Mouse (Mus musculus) urinary bladder, postnatal 14 days (tissue): ENCODE data around the gene Prkar1a.

Experiments used
- DNase-seq: peaks from one replicate; pipeline ENCODE4 v3.0.0; 2021; ENCODE audit warnings: low spot score

Prkar1a gene

DNA sequence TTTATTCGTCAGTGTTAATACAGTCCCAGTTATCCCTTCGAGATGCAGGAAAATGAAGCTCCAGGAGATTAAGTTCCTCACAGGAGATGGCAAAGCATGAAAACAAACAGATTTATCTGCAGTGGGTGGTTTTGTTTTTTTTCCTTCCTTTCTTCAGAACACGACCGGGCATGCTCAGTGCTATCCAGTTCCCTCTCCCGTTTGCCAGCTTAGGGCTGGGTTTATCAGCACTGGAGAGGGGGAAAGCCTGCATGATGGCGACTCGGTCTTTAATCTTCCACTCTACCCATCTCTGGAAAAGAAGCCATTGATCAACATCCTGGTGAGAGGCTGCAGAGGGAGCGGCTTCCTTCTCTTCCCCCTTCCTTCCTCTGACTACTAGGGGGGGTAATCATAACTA, at the start of gene Prkar1a:
Gene Prkar1a (plus strand): TSS at position 200 of the 400 bp plus-strand sequence.
- no peak for DNase-seq

DNA sequence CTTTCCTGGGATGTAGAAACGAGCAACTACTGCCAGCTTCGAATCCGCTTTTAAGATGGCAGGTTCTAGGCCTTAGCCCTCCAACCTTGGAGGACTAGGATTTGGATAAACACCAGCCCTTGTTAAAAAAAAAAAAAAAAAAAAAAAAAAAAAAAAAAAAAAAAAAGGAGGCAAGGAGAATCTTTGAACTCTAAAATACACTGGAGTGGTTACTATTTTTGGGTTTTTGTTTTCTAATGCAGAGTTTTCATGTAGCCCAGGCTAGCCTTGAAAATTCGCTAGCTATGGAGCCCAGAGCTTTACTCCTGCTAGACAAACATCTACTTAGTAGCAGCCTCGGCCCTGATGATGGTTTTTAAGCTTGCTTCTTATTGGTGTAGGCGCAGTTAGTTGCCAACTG, 41.6 kb upstream of the Prkar1a start:
- DNase-seq = no peak

DNA sequence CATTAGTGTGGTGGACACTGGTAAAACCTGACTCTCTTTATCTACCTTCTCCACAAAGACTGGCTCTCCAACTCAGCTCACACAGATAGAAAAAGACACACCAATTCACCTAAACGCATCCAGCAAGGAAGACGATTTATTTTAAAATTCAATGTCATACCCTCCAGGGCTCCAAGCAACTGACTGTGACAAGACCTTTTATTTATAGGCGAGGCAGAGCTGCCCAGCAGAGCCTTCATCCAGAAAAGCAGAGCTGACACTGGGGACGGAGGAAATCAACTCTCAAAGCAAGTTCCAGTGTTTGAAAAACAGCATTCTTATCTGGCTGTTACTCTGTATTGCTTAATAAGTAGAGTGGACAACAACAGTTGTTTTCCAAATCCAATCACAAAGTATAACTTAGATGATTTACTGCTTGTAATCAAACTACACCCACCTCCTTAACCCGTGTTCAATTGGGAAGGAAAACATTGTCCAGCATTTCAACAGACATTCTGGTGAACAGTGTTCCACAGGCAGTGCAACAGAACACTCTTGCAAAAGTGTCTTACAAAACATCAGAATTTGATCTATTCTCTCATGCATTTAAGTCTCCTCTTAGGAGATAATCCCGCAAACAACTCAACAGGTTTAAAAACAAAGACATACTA, 40.1 kb upstream of the Prkar1a start:
- no peak for DNase-seq

DNA sequence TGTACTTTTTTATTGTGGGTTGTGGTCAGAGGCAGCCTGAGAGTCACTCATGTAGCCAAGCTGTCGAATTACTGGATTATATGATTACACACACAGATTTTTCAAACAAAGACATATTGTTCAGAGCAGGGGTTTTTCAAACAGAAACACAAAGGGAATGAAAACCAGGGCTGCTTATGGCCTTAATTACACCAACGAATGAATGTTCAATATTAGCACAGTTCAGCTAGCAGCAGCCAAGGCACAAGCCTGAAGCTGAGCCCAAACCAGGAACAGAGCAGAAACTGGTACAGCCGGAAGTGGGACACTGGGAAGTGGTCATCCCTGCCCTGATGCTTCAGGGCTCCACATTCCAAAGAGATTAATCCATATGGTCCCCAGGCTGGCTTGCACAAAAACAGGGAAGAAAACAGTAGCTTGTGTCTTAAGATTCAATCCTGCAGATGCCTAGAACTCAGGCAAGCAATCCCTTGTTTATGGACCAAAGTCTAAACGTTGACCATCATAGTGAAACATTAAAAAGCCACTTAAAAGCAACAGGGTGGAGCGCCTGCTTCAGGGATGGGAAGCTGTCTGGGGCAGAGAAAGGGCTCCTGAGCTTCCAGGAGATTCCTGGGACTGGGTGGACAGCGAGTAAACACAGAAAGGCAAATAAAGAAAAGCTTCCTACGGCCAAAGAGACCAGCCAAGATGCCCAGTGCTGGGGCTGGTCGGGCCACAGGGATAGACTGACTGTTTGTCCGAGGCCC, 39.0 kb upstream of the Prkar1a start:
- DNase-seq = peak; percentile 43

DNA sequence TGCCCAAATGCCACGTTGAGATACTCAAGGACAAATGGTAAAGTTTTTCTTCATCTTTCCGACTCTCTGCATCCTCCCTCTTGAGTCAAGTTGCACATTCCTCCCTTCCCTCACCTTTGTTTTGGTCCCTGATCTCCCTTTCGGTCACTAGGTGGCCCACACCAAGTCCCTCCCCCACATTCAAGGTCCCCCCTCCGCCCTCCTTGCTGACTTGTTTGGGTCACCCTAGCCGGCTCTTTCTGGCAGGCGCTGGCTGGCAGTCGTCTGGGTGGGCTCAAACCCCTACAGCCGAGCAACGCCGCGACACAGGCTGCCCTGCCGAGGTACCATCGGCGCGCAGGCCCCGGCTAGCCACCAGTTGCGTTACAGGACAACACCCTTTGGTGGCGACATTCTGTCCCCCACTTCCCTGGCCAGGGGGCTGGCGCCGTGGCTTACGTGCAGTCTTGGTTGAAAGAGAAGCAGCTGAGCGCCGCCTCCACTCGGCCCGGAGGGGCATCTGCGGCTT, 38.4 kb upstream of the Prkar1a start:
- DNase-seq = no peak

DNA sequence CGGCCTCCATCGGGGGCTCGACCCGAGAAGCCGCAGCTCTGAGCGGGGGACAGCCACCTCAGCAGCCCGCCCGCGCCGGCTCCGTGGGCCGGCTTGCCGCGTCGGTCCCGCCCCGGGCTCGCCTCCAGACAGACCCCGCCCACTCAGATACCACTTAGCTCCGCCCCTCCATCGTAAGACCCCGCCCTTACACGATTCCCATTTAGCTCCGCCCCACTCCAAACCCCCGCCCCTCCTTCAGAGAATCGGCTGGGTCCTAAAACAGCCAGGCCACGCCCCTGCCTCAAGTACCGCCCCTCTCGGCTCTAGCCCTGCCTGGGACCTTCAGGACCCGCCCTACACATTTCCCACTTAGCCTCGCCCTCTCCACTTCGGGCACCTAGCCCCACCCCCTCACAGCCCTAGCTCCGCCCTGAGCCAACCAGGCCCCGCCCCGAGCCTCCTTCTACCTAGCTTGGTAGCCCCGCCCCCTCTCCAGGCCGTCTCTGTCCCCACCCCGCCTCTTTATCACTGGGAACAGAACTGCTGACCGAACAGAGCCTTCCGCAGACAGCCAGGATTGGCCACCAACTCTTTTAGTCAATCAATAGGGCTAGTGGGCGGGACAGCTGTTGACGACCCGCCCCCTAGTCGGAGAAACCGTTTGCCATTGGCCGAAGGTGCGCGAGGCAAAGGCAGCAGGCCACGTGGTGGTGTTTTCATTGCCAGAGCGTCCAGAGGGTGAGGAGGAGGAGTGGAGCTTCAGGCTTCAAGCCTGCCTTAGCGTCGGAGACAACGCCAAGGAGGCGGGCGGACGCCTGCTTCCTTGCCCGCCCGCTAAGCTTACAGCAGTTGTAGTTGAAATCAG, 37.7 kb upstream of the Prkar1a start, which contains the start of gene Wipi1:
Gene Wipi1 (minus strand): TSS at position 665 of the 847 bp plus-strand sequence.
- peak; percentile 100 for DNase-seq

DNA sequence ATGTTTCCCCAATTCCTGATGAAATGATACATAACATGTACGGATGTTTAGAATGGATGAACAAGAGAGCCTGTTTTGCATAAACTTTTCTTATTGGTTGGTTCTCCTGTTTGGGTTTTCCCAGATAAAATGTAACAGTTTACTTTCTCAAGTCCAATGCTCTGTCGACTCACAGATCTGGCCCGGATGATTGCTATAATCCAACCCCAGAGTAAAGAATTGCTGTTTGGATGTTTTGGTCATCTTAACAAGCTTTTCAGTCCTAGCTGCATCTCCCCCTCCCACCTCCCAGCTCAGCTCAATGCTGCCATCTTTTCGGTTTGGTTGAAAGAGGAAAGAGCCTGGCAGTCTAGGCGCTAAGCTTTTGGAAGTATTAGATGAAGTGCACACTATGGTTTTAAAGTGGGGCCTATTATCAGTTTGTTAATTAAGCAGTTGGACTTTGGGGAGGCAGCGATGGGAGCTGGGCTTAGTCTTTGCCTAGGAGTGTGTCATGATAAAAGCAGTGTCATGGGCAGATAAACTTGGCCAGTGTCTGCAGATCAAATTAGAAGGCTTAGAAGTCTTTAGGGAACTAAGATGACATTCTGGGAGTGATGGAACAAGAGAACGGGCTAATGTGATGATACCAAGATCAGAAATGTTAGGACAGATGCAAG, 36.2 kb upstream of the Prkar1a start:
- DNase-seq = no peak

DNA sequence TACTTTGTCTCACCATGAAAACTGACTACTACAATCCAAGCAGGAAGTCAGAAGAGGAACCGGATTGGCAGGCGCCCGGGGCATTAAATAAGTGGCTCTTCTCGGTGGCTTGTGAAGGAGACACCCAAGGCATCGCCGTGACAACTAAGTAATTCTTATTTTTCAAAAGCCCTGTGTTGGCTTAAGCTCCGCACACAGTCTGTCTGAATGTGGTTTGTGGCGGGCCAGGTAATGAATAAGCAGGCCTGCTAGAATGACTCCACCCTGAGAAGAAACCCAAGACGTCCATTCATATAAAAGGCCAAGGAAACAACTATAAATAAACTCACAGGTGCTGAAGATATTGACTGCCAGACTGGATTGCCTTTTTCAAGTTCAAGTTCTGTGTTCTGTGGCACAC, 33.9 kb upstream of the Prkar1a start:
- DNase-seq = no peak

DNA sequence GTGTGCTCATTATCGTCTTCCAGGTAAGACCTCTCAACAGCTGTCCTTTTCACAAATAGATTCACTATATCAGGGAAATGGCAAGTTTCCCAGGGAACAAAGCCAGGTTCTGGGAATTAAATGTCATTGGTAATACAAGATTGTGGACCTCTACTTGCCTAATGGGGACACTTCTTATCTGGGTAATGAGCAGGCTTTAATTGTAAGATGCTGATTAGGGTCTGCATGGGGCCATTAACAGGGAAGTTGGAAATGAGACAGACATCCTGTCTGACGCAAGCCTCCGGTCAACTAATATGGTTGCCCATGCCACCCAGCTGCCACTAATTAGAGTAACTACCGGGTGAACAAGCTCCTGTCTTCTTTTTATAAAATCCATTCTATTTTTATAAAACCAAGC, 32.9 kb upstream of the Prkar1a start:
- no peak for DNase-seq

DNA sequence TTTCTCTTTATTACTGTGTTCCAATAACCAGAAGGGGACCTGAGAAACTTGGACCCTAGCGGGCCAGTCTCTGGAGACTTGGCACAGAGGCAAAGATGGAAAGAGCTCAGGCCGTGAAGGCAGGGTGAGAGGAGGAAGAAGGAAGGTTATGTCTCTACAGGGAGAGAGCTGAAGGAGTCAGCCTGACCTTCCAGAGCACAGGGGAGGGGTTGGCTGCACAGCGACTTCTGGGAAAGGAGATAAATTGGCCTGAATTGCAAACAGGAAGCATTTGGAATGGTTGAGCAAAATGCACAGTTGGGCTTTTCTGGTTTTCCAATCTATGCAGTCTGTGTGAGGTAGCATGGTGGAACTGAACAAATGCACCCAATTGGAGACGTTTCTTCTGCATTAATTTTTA, 32.4 kb upstream of the Prkar1a start:
- DNase-seq = no peak

DNA sequence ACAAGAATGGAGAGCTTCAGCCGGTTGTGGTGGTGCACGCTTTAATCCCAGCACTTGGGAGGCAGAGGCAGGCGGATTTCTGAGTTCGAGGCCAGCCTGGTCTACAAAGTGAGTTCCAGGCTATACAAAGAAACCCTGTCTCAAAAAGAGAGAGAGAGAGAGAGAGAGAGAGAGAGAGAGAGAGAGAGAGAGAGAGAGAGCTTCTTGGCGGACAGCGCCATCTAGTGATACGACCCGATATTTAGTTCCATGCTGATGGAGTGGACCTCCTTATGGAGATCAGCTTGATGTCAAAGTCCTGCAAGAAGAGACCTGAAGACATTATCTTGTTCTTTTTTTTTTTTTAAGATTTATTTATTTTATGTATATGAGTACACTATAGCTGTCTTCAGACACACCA, 30.1 kb upstream of the Prkar1a start:
- DNase-seq = peak; percentile 74

DNA sequence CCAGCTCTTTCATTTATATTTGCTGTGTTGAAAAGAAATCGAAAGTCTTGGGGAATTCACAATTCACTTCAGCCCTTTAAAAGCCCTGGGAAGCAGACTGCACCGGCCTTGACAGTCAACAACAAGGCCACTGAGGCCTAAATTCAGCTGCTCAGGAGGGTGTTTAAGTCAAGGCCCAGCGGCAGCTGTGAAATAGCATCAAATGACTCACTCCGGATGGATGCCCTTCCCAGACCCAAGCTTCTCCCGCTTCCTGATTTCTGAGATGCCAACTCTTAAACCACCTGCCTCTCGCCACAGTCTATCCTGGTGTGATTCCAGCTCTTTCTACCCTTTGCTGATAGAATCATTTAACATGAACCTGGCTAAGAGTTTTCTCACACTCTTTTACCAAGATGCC, 28.8 kb upstream of the Prkar1a start:
- no peak for DNase-seq

DNA sequence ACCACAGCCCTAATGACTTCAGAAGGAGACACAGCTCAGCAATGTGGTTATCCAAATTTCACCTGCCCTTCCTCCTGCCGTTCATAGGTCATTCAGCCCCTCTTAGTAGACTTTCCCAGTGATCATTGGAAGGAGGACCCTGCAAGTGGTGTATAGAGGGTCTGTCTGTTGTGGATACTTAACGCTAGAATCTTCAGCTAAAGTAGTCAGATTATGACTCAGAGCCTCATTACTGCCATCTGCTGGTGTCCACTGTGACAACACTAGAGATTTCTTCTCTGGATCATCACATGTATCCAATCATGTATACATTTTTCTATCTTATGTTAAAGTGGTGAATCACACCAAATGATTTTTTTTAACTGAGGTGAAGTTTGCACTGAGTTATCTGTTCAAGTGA, 28.0 kb upstream of the Prkar1a start:
- peak; percentile 62 for DNase-seq

DNA sequence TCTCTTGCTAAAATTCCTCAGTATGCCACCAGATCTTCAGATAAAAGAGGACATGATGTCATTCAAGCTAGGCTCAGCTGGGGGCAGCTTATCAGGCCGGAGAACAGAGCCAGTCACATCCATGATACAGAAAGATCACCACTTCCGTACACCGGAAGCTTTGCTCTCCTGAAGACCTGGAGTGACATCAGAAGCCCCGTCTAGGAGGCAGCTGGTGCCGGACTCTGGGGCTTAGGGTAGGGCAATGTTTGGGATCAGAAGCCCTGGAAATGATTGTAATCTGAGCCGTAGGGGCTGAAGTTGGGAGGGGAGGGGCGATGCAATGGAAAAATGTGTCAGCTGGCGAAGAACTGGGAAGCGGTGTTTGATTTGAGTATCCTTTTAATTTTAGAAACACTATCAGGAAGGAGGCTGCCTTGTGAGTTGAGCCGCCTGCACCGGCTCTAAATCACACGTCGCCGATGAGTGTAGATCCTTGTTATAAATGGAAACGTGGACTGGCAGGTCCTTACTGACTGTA, 26.6 kb upstream of the Prkar1a start:
- DNase-seq = no peak

DNA sequence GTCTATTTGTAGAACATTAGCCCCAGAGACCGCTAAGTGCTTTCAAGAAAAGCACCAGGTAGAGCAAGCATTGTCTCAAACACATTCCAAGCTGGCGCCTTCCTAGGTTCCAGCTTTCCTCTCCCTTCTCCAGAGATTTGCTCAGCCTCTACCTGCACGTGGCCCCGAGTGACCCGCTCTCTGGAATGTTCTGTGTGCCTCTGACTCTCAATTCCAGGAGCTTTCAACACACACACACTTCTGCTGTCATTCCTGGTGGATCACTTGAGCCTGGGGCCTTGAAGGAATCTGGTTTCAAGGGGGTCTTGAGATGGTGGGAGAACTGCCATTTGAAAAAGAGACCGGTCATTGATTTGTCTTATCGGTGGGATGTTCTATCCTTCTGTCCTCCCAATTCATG, 26.0 kb upstream of the Prkar1a start:
- DNase-seq = no peak

DNA sequence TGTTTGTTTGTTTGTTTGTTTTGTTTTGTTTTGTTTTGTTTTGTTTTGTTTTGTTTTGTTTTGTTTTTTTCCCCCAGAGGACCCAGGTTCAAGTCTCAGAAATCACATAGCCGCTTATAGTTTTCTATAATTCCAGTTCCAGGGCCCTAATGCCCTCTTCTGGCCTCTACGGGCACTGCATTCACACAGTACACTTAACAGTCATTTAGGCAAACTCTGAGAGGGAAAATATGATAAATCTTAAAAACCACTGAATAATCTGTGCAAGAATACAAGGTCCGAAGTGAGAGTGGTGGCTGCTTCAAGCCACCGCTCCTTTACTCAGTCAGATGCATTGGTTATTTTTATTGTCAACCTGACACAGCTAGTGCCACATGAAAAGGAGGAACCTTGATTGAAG, 21.6 kb upstream of the Prkar1a start:
- DNase-seq = no peak

DNA sequence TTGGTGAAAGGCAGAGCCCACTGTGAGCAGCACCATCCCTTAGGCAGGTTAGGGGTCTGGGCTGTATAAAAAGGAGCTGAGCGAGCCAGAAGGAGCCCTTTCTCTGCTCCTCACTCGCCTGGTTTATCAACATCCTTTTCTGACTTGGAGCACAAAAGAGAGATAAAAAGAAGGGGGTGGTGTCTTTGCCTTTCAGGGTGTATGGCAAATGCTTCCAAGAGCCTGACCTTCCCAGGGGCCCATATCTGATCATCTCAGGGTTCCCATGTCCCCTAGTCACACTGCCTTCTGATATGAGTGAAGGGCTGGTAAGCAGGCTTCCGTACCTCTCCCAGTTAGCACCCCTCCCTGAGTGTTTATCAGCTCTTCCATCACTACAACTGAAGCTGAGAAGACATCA, 21.1 kb upstream of the Prkar1a start:
- no peak for DNase-seq

DNA sequence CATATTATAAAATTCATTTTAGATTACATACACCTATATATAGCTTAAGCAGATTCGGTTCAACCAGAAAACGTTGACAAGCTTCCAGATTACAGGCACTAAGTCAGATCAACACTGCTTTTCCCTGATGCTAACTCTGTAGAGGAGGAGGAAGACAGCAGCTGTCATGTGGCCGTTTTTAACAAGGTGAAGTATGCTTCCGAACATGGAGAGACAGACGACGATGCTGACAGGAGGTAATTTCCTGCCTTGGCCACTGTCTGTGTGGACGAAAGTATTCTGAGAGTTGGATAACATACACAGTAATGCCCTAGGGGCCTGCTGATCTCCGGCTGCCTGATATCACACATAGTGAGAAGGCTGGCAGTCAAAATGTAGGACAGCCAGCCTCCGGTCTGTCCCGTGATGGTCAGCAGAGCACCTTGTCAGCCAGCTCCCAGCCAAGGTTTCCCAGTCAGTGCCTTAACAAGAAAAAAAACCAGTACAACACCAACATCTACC, 20.1 kb upstream of the Prkar1a start:
- no peak for DNase-seq

DNA sequence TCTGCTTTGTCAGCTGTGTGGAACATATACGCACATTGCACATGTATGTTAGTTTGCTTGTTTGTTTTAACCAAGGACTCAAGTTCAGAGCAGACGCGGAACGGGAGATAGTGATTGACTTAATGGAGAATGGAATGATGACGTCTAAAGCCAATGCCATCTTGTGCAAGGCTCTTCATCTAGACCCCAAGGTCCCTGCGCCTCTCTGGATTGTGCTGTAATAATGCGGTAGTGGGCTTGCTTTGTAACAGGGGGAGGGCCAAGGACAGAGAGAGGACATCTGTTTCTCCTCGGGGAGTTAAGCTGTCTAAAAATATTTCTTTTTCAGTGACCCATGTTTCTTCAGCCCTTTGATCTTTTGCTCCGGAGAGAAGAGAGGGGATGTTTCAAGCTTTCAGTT, 14.3 kb upstream of the Prkar1a start:
- no peak for DNase-seq

DNA sequence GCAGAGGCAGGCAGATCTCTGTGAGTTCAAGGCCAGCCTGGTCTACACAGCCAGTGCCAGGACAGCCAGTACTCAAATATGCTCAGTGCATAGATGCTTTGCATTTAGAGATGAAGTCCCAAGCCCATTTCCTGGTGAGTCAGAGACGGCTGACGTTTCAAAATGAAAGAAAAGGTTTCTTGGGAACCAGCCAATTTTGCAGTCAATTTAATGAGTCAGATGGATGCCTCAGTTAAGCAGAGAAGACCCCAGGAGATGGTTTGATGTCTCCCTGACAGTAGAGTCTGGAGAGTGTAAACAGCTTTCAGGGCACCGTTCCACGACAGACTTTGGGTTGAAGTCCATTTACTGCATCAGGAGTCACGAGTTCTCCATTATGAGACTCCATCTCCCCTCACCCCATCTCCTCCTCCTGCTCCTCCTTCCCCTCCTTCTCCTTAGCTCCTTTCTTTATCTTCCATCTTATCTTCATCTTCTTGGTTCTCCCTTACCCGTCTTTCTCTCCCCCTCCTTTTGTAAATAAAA, 13.3 kb upstream of the Prkar1a start:
- no peak for DNase-seq

DNA sequence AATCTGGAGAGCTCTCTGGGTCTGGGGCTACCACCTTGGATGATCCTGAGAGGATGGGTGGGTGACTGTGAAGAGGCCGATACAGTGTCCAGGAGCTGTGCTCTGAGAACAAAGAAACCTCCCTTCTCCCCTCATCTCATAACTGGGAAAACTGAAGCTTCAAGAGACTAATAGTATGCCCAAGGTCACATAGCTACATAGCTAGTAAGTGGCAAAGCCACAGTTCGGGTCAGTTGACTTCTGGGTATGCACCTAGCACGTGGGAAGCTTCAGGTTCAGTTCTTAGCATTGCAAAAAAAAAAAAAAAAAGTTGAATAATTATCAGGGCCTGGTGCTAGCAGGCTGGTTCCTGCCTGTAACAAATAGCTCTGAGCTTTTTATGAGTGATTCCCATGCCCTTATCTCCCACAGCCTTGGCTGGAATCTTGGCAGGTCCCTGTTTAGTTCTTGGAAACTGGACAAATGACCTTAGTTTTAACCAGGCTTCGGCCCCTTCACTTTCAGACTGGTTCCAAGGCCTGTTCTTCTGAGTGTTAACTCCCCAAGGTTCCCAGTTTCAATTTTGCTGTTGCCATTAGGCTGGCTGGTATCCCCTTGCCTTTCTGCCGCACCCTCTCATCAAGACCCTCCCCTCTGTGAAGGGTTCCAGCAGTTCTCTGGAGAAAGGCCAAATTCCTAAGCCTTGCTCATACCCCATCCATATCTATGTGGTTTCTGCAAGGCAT, 7.5 kb upstream of the Prkar1a start:
- DNase-seq = no peak
